Mouse (Mus musculus) thymus, postnatal 4 days (tissue): ENCODE results near the gene Gad2.

Source experiments
- DNase-seq: peaks from one replicate; pipeline ENCODE4 v3.0.0; 2021

Gene Gad2

GRCm38 (mm10) chr2:22648394-22648793 lies 26.4 kb downstream of the Gad2 start:
- DNase-seq: no peak

GRCm38 (mm10) chr2:22651826-22652225 lies 29.8 kb downstream of the Gad2 start:
- DNase-seq: no peak

GRCm38 (mm10) chr2:22663731-22664130 lies 41.7 kb downstream of the Gad2 start:
- DNase-seq: no peak

GRCm38 (mm10) chr2:22670415-22670814 lies 48.4 kb downstream of the Gad2 start:
- DNase-seq: no peak

- no peak for DNase-seq
Observed at GRCm38 (mm10) chr2:22671348-22671747, 49.3 kb downstream of the Gad2 start.

GRCm38 (mm10) chr2:22677066-22677465 lies 55.1 kb downstream of the Gad2 start:
- no peak for DNase-seq

- no peak for DNase-seq
Observed at GRCm38 (mm10) chr2:22679944-22680343, 57.9 kb downstream of the Gad2 start.

GRCm38 (mm10) chr2:22689969-22690368 lies 68.0 kb downstream of the Gad2 start:
- DNase-seq: peak; percentile 43

- DNase-seq: no peak
Observed at GRCm38 (mm10) chr2:22704780-22705727, 83.0 kb downstream of the Gad2 start.

GRCm38 (mm10) chr2:22706233-22706632 lies 84.2 kb downstream of the Gad2 start:
- DNase-seq: no peak

- peak; percentile 64 for DNase-seq
Observed at GRCm38 (mm10) chr2:22721522-22722470, 99.8 kb downstream of the Gad2 start.

- DNase-seq: no peak
Observed at GRCm38 (mm10) chr2:22723927-22724534, 102.0 kb downstream of the Gad2 start.

GRCm38 (mm10) chr2:22727113-22727512 lies 105.1 kb downstream of the Gad2 start:
- no peak for DNase-seq

- DNase-seq: no peak
Observed at GRCm38 (mm10) chr2:22736134-22736533, 114.1 kb downstream of the Gad2 start.

- DNase-seq: no peak
Observed at GRCm38 (mm10) chr2:22739369-22739768, 117.4 kb downstream of the Gad2 start.

- DNase-seq: no peak
Observed at GRCm38 (mm10) chr2:22740441-22740840, 118.4 kb downstream of the Gad2 start.

GRCm38 (mm10) chr2:22741222-22741621 lies 119.2 kb downstream of the Gad2 start:
- no peak for DNase-seq
